Mouse (Mus musculus) CD4-positive, CD25-positive, alpha-beta regulatory T cell, adult 2 months (primary cell): Measurements from ENCODE around the gene Fam178b.
A peak's percentile ranks its signal among the peaks of the same experiment; 100 is the strongest.

ENCODE experiments used
- DNase-seq: peaks from one replicate; pipeline ENCODE4 v3.0.0-alpha.2; 2012; ENCODE audit warnings: low read depth, low spot score

Fam178b gene

DNA sequence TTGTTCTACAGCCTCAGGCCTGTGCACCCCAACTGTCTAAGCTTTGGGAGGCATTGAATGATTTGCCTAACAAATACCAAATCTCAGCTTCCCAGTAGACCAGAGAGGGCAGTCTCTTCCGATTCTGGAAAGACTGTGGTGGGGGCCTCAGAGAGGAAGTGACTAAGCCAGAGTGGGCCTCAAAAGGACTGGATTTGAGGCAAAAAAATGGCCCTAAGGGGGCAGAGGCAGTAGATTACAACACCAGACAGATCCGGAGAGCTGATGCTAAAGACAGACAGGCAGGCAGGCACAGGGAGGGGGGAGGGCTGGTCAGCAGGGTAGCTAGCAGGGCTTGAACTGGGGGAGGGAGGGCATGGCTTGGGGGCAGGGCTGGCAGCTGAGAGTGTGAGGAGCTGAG lies 116.6 kb downstream of the Fam178b start:
- no peak for DNase-seq

DNA sequence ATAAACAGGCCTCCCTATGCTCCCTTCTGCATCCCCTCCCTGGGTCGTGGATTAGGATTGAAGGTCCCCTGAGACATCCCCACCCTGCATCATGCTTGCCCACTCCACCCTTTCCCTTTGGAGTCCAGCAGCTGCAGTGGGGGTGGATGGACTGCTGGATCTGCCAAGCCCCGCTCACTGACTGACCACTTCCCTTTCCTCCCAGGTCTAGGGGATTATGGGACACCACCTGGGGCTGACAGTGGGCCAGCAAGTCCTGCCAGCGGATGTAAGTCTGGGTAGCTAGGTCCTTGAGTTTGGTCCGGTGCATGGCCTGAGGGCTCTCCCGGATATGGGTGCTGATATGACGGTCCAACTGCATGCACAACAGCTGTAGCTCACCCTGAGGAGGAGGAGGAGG lies 118.9 kb downstream of the Fam178b start:
- no peak for DNase-seq

DNA sequence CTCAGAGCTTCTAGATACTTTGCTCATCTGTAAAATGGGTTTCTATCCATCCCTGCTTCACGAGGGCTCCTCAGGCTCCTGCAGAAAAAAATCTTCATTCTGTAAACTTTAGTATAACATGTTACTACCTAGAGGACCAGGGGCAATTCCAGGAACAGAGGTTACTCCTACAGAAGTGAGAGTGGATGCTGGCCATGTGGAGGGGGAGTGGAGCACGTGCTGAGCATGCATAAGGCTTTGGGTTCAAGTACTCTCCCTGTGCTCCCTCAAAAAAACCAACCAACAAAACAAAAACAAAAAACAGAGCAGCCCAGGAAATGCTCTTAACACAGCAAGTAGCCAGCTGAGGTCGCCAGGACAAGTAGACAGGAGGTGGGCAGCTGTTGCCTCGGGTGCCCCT lies 119.4 kb downstream of the Fam178b start:
- no peak for DNase-seq

DNA sequence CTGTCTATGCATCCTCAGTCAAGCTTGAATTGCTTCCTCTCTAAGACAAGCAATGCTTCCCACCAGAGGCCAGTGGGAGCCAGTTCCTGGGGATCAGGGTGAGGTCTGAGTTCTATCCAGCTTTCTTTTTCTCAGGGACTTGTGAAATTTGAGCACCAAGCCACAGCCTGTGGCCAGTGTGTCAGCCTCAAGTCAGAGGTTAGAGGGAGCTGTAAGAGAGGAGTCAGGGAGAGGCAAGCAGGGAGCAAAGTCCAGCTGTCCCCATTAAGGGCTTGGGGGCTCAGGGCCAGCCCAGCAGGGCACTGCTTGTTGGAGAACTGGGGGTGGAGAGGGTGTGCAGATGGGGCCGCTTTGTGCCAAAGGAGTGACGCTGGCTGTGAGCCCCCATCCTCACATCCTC lies 119.8 kb downstream of the Fam178b start:
- no peak for DNase-seq

DNA sequence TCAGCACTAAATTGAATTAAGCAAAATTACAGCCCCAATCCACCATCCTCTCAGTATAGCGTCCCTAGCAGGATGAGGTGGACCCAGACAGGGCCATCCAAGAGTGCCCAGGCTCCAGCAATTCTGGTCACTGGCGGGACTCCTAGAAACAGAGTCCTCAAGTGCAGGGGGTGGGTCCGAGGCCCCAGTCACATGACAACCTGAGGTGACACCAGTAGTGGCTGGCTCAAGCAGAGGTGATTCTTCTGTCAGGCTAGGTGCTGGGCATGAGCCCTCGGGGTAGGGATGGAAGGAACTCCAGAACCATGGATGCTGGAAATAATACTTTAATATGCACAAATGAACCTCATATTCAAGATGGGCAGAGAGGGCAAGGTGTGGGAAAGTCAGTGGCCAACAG lies 120.6 kb downstream of the Fam178b start:
- DNase-seq: no peak

DNA sequence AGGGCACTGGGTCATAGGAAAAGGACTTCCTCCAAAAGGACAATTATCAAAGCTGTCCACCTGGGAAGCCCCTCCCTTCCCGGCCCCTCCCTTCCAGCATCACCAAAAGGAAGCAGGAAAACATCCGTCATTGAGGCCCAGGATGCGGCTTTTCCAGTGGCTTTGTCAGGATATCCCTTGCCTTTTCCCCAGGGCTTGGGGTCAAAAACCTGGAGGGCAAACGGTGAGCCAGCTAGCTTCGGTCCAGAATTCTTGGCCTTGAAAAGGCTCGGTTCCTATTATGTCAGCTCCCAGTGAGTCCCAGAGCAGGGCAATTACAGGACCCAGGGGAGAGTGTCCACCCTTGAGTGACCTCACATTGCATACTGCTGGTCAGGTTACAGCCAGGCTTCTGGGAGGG lies 122.1 kb downstream of the Fam178b start:
- DNase-seq: no peak

DNA sequence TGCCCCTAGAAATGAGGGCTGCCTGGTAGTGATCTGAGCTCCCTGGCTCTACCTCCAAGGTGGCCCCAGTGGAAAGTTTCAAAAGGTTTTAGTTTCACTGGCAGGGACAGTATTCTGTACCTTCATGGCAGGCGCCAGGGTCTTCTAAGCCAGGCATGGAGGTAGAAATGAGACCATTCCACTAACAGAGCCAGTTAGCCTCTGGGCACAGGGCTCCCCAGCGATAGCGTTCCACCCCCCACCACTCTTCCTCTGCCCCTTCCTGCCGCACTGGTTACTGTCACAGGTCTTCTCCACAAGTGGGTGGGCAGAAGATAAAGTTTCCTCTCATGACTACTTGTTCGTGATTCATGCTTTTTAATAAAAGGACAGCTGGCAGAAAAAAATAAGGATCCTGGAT lies 123.1 kb downstream of the Fam178b start:
- peak; percentile 18 for DNase-seq

DNA sequence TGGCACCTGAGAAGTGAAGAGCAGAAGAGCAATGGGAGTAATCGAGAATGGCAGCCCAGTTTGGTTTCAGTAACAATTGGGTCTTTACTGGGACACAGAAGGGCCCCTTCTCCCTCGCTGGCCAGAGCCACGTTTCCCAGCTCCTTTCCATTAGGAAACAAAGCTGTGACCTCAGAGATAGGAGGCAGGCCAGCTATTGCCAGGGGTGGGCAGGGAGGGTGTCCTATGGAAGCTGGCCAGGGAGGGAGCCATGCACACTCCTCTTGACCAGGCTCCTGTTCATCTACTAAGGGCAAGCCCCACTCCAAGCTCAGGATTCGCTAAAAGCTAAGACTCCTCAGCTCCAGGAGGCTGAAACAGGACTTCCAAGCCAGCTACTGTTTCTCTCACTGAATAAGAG lies 123.7 kb downstream of the Fam178b start:
- no peak for DNase-seq

DNA sequence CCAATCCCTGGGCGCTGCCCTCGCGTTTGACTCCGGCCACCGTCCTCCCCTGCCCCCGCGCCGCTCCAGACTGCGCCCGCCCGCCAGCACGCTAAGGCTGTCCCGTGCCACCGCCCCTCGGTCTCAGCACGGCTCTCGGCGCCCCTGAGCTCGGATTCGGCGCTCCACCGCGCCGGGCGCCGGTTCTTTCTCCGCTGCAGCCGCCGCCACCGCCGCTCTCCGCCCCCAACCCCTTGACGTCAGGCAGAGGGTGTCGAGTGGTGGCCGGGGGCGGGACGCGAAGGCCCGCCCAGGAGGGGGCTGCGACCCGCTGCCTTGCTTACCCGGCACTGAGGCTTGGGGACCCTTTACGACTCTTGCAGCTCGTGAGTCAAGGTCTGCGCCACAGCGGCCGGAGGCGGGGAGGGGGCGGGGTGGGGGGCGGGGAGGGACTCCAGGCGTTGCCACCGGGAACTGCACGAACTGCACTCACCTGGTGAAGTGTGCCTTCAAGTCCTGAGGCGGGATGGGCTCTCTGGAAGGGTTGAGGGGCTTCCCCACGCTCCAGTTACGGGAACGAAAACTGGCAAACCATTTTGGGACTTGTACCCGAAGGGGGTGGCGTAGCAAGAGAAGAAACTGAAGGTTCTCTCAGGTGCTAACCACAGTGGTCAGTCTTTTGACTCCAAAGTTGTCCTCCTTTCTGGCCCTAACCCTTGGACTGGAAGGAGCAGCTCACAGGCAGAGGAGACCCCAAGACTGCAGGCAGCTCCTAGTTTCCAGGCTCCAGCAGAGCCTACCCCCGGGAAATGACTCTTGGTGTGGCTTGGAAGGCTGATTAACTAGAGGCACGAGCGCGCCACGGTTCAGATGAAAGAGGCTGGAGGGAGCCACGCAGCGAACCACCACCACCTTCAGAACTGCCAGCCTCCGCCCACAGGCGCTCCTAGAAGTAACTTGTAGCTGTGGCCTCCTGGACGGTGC lies 124.7 kb downstream of the Fam178b start, which contains the start of gene Sema4c:
Gene Sema4c, minus strand, starts transcription at position 319 of the 963 bp plus-strand sequence.
- peak; percentile 82 for DNase-seq

DNA sequence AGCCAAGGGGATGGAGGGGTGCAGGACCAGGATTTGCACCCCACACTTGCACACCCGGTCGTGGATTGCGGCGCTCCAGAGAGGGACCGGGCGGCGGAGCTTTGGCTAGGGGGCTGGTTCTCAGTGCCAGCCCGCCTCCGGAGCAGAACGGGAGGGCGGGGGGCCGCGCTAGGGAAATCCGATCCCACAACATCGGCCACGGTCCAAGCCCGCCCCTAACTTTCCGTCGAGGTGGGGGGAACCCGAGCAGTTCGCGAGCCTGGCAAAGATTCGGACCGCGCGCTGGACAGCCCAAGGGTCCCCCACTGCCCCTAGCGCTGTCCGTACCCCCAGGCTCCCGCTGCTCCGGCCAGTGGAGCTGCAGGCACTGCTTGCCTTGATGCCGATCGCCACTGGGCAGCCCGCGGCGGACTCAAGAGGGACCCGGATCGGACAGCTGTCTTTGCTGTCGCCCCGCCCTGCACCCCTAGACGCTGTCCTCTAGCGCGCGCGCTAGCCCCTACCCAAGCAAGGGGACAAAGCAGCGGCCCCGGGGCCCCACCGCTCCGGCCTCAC lies 125.4 kb downstream of the Fam178b start:
- DNase-seq: no peak

DNA sequence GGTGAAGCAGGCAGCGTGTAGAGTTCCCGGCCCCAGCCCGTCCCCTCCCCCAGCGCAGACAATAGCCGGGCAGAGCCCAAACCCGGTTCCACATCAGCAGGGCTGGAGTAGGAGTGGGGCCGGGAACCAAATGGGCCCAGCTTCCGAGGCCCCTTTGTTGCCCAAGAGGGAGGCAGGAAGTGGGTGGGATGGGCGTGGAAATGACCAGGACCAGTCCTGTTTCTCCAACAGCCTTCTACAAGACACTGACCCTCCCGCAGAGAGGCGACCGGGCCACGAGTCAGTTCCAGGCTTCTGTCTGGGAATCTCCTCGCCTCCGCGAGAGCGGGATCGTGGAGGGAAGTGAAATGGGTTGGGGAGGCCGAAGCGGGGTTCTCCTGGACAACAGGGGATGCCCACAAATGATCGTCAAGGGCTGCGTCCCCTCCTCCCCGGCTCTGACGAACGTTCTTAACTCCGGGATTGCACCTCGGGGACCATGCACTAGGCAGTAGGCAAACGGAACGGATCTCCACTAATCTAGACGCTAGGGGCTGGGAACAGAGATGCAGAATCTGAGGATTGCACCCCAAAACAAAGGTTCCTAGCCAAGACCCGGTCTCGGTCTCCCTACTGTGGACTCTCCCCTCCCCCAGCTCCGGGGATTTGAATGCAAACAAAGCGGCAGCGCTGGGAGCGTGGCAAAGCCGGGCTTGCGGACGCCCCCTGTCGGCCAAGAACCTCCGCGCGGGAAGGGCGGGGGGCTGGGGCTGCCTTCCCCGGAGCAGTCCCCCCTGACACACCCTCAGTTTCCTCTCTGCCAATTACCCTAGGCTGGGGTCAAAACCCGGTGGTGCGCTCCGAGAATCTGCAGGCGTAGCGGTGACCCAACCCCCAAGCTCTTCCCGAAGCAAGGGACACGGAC lies 126.2 kb downstream of the Fam178b start:
- DNase-seq: peak; percentile 87

DNA sequence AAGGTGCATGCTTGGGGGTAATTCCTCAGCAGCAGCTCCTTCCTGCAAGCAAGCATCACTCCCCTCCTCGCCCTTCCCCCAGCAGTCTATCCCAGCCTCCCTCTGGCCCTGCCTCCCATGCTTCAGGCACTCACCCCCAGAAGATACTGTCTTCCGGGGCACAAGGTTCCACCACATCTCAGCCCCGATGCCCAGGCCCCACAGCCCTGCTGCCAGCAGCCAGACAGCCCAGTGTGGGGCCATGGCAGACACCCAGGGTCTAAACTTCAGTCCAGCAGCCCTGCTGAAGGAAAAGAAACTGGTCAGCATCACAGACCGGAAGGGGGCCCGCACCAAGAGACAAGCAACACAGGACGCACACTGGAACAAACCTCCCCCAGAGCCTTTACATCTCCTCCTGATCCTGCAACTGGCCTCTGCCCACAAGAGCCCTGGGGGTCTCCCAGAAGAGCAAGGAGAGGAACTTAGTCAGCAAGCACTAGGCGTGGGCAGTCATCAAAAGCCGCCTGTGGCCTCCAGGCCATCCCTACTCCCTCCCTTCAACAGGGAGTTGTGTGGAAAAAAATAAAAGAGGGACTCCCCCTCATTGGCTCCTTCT lies 127.1 kb downstream of the Fam178b start:
- DNase-seq: peak; percentile 23

DNA sequence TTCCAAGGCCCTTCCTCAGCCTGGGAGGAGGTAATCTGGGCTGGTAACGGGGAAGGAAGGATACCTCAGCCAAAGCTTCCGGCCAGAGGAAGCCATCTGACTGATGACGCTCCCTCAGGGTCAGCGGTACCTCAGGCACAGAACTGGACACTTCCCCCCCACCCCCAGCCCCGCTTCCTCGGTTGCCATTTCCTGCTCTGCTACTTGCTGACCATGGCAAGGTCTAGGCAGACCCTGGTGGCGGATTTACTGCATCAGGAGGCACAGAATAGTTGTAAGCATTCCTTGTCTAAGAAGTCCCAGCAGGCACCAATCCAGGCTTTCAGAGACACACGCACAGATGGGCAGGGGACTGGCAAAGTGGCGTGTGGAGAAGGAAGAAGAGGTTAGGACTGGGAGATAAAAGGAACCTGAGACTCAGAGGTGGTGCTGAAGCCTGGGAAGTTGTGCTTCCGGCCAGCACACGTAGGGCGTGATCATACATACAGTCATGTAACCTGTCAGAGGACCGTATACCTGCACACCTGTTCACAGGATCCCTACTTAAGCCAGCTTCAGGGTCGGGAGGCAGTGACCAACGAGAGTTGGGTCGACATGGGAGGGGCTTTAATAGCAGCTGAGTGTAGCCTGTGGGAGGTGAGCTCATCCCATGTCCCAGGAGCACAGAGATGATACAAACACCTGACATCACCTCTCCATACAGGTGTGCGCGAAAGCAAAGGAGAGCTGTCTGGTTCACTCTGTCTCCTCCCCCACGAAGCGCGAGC lies 128.2 kb downstream of the Fam178b start:
- no peak for DNase-seq

DNA sequence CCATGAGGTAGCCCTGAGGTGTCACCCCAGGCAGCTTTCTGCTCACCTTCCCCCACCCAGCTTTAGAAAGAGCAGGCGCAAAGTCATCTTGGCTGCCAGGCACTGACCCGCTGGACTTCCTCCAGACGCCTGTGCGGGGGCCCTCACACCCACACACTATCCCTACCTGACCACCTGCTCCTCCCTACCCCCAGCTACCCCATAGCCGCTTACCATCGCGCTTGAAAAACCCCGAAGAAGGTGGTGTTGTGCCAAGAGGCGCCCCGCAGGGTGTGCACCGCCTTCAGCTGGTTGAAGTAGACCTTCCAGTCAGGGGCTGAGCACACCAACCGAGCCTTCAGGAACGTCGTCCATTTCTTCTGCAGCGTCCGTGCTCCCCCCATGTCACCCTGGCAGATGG lies 130.5 kb downstream of the Fam178b start:
- DNase-seq: no peak

DNA sequence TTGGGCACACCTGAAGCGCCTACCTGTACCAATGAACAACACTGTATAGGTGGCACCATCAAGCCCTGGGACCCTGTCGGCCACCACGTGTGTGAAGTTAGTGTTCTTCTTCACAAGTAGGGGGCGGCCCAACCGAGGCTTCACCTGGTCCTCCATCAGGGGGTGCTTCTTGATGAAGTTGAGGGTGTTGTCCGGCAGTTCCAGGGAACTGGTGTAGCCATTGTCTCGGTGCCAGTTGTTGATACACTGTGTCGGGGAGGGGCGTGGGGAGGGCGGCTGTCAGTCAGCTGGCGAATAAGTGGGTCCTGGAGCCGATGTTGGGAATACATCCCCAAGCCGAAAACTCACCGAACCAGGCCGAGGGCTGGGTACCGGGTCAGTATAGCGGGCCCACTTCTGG lies 131.1 kb downstream of the Fam178b start:
- DNase-seq: no peak

DNA sequence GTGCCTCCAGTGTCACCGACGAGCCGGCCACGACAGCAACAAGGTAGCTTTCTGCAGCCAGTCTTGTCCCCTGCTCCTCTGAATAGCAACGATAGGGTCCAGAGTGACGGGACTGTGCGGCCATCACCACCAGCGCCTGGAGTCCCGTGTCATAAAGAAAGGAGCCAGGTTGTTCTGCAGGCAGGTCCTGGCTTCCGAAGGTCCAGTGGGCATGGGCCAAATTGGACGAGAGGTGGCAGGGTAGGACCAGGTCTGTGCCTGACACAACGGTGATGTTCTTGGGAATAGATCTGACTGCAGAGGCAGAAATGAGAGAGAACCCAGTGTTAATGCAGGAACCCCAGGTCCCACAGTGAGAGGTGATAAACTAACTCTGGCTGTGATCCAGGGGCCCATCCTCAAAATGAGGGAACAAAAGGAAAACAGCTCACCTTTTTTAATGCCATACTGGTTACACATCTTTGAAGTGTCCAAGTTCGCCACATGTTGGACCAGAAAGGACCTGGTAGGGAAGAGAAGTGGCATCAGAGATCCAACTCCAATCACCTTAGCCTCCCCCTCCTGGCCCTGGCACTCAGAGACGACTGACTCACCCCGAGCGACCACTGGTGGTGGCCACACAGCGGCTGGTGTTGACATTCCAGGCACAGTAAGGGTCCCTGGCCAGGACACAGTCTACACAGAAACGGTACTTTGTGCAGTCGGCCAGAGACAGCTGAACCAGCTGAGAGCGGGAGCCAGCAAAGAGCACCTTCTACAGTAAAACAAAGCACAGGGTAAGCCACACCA lies 132.7 kb downstream of the Fam178b start:
- DNase-seq: no peak

DNA sequence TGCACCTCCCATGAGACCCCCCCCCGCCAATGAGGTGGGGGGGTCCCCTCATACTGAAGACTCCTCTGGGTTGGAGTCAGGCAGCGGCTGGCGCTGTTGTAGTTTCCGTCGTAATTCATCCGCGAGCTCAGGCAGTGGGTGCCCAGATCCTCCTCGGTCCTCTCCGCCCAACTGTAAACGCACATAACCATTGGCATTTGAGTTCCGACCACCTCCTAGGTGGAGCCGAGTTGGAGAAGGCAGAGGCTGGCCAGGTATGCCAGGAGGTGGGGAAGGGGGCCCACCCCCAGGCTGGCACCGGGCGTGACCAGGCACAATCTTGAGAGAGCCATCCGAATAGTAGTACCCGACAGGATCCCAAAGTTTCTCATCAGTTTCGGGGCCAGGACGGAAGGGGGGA lies 133.5 kb downstream of the Fam178b start:
- no peak for DNase-seq

DNA sequence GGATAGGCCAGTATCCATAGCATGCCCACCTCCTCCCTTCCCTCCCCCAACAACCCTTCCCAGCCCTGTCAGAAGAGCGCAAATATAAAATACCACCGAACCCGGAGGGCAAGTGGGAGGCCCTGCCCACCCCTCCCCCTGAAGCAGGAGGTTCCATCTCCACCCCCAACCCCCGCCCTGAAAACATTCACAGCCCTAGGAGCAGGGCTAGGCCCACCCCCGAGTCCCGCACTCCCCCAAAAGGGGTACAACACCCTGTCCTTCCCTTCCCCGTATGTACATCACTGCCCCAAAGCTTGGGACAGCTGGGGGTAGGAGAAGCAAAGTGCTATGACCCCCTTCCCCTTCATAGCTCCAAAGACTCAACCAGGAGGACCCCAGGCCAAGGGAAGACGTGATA lies 134.2 kb downstream of the Fam178b start:
- DNase-seq: no peak

DNA sequence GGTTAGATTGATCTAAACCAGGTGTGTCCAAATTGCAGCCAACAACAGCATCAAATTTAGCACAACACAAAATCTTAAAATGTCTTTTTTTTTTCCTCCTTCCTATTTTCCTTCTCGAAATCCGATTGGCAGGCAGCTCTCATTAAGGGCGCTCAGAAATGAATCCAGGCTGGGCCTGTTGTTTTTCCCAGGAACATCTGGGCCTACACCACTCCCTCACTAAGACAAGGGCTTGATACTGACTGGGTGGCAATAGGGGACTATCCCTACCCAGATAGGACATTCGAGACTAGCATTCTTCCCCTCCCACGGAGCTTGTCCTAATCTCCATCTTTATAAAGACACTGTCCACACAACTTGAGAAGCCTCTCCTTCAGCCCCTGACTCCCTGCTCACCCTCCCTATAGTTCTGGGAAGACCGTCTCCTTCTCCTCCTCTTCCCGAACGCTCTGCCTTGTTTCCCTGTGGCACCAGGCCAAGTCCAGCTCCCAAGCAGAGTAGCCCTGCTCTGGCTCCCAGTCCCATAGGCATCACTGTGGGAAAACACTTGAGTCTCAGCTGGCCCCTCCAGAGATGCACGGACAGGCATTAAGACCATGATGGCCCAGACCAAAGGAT lies 134.9 kb downstream of the Fam178b start:
- no peak for DNase-seq
